22 mouse cellular contexts compared by ENCODE assay signal in the genomic region with DNA sequence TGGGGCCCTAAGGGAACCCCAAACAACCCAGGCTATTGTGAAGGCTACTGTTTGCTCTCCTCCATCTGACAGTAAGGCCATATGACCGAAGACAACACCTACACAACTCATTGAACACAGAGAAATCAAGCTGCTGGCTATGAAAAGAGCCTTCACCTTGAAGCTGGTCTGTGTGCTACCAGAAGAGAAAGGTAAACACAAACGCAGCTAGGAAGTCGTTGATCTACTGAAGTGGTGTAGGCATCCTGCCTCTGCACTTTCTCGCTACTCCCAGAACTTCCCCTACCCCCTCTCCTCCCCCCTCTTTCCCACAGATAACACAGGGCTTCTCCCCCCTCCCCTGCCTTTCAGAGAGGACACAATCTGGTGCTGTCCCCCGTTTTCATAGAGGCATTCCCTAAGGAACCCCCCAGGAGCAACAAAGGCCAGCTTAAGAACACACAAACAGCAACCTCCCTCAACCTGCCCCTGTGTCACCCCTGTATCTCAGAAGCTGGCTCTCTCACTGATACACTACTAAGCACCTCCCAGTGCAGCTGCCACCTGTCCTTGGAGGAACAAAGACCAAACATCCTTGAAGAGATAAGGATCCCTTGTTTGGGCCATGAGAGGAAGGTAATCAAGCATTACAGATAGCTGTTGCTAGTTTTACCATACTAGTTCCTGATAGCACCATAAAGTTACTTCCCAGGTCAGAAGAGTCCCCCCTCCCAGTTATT.
A peak's percentile ranks its signal among the peaks of the same experiment; 100 is the strongest.
DNase-seq lines count a peak whose midpoint lies in the region; ATAC-seq lines count a peak whose summit lies in the region.
"Had no signal": no experiment of that assay in that cellular context is flagged by ENCODE, and none has a peak within 500 bp of the region (broad histone marks: within the 10 kb centered on the region; RNA-seq: fewer than 3 reads in every experiment).

No protein-coding gene starts in this region.

- WGBS in midbrain, embryonic 12.5 days: 67% methylated on average over 5 of the region's 5 CpGs
- 68% methylated on average over 5 of the region's 5 CpGs for whole genome bisulfite sequencing in midbrain, embryonic 14.5 days
- 57% methylated on average over 5 of the region's 5 CpGs for WGBS in intestine, embryonic 14.5 days
- WGBS in intestine, embryonic 16.5 days: 42% methylated on average over 5 of the region's 5 CpGs
- WGBS in large intestine, adult 2 months: 30% methylated on average over 5 of the region's 5 CpGs
- WGBS in forebrain, embryonic 14.5 days: 72% methylated on average over 5 of the region's 5 CpGs

- H3K9me3 ChIP-seq in midbrain, embryonic 12.5 days: no peaks in the 10 kb centered on the region
- no peaks in the 10 kb centered on the region for H3K9me3 ChIP-seq in midbrain, embryonic 14.5 days (ENCODE audit: control insufficient read depth, low read length)
- H3K9me3 ChIP-seq in intestine, embryonic 14.5 days (ENCODE audit: control insufficient read depth, low read length): no peaks in the 10 kb centered on the region
- H3K9me3 ChIP-seq in intestine, embryonic 16.5 days (ENCODE audit: control insufficient read depth, low read length): no peaks in the 10 kb centered on the region
- no peaks in the 10 kb centered on the region for H3K9me3 ChIP-seq in forebrain, embryonic 14.5 days (replicated peaks; ENCODE audit: control insufficient read depth, low read length)
- H3K9me3 ChIP-seq: embryonic facial prominence, embryonic 10.5 days; embryonic facial prominence, embryonic 12.5 days; forebrain, embryonic 13.5 days had no signal

- no peak overlapping the region for H3K4me2 ChIP-seq in midbrain, embryonic 12.5 days (replicated peaks)
- no peak overlapping the region for H3K4me2 ChIP-seq in midbrain, embryonic 14.5 days (ENCODE audit: low read length)
- no peak overlapping the region for H3K4me2 ChIP-seq in intestine, embryonic 14.5 days (ENCODE audit: low read length)
- H3K4me2 ChIP-seq in intestine, embryonic 16.5 days (ENCODE audit: low read depth, low read length): no peak overlapping the region
- no peak overlapping the region for H3K4me2 ChIP-seq in forebrain, embryonic 14.5 days (ENCODE audit: low read length)
- H3K4me2 ChIP-seq: embryonic facial prominence, embryonic 12.5 days; forebrain, embryonic 13.5 days had no signal

- 0 out of 2 replicates have a peak, but pooled peaks have one; percentile 6 for ATAC-seq in midbrain, embryonic 12.5 days (ENCODE audit: low FRiP score, low read depth)
- ATAC-seq in midbrain, embryonic 14.5 days (ENCODE audit: low FRiP score, low TSS enrichment): no peak
- ATAC-seq in intestine, embryonic 14.5 days (replicated peaks; ENCODE audit: low FRiP score, low TSS enrichment, low read depth): 0 out of 2 replicates have a peak, but pooled peaks have one; percentile 40
- ATAC-seq in intestine, embryonic 16.5 days: peak; percentile 91
- ATAC-seq in forebrain, embryonic 14.5 days: no peak
- ATAC-seq: activated CD4-positive, CD25-positive, alpha-beta regulatory T cell, adult 4 months; forebrain, embryonic 13.5 days; forebrain, embryonic 16.5 days; Patski had no signal

- no peak for DNase-seq in midbrain, embryonic 14.5 days
- no peak for DNase-seq in intestine, embryonic 14.5 days (ENCODE audit: low spot score)
- DNase-seq in large intestine, adult 2 months (ENCODE audit: low read depth, low spot score): peak; percentile 22
- DNase-seq in forebrain, embryonic 14.5 days (ENCODE audit: low spot score): no peak
- no peak for DNase-seq in lung, postnatal 25 days (ENCODE audit: low spot score)
- DNase-seq in natural killer cell, adult 2 months (ENCODE audit: low spot score in 2 of 2): no peak
- DNase-seq: adrenal gland, adult 8-10 months; adrenal gland, postnatal 14 days; adrenal gland, postnatal 36 days; cerebellum, adult 11-12 months; cerebellum, adult 2 months; cerebellum, adult 9-10 months; cerebellum, postnatal 10 days; cerebellum, postnatal 25 days had no signal

- no peak overlapping the region for H3K9ac ChIP-seq in midbrain, embryonic 12.5 days (replicated peaks)
- H3K9ac ChIP-seq in midbrain, embryonic 14.5 days (replicated peaks; ENCODE audit: low read length): no peak overlapping the region
- H3K9ac ChIP-seq in intestine, embryonic 14.5 days (ENCODE audit: low read length): no peak overlapping the region
- H3K9ac ChIP-seq in intestine, embryonic 16.5 days (ENCODE audit: low read depth, low read length): no peak overlapping the region
- H3K9ac ChIP-seq in forebrain, embryonic 14.5 days (ENCODE audit: low read length): no peak overlapping the region
- H3K9ac ChIP-seq: embryonic facial prominence, embryonic 12.5 days; forebrain, embryonic 13.5 days had no signal

- H3K36me3 ChIP-seq in midbrain, embryonic 12.5 days: no peaks in the 10 kb centered on the region
- no peaks in the 10 kb centered on the region for H3K36me3 ChIP-seq in midbrain, embryonic 14.5 days (ENCODE audit: control insufficient read depth, insufficient read depth, low read length)
- no peaks in the 10 kb centered on the region for H3K36me3 ChIP-seq in intestine, embryonic 14.5 days (ENCODE audit: control insufficient read depth, insufficient read depth, low read length)
- no peaks in the 10 kb centered on the region for H3K36me3 ChIP-seq in intestine, embryonic 16.5 days (ENCODE audit: control insufficient read depth, insufficient read depth, low read length)
- no peaks in the 10 kb centered on the region for H3K36me3 ChIP-seq in forebrain, embryonic 14.5 days (ENCODE audit: control insufficient read depth, insufficient read depth, low read length)
- H3K36me3 ChIP-seq: embryonic facial prominence, embryonic 10.5 days; embryonic facial prominence, embryonic 12.5 days had no signal

- H3K27ac ChIP-seq in midbrain, embryonic 12.5 days (replicated peaks): no peak overlapping the region
- no peak overlapping the region for H3K27ac ChIP-seq in midbrain, embryonic 14.5 days (replicated peaks; ENCODE audit: low read depth, low read length)
- no peak overlapping the region for H3K27ac ChIP-seq in intestine, embryonic 14.5 days (ENCODE audit: low read depth)
- no peak overlapping the region for H3K27ac ChIP-seq in intestine, embryonic 16.5 days (ENCODE audit: low read length)
- no peak overlapping the region for H3K27ac ChIP-seq in forebrain, embryonic 14.5 days (ENCODE audit: low read depth, low read length)
- H3K27ac ChIP-seq: embryonic facial prominence, embryonic 10.5 days; embryonic facial prominence, embryonic 12.5 days; forebrain, embryonic 13.5 days had no signal

- no peak overlapping the region for H3K4me3 ChIP-seq in midbrain, embryonic 12.5 days
- H3K4me3 ChIP-seq in midbrain, embryonic 14.5 days (replicated peaks; ENCODE audit: low read depth, low read length): no peak overlapping the region
- no peak overlapping the region for H3K4me3 ChIP-seq in intestine, embryonic 14.5 days (ENCODE audit: low read depth, low read length)
- no peak overlapping the region for H3K4me3 ChIP-seq in intestine, embryonic 16.5 days (ENCODE audit: low read length)
- no peak overlapping the region for H3K4me3 ChIP-seq in forebrain, embryonic 14.5 days (ENCODE audit: low read depth, low read length)
- H3K4me3 ChIP-seq: embryonic facial prominence, embryonic 10.5 days; embryonic facial prominence, embryonic 12.5 days; forebrain, embryonic 13.5 days had no signal

- H3K27me3 ChIP-seq in midbrain, embryonic 12.5 days: no peaks in the 10 kb centered on the region
- no peaks in the 10 kb centered on the region for H3K27me3 ChIP-seq in midbrain, embryonic 14.5 days (ENCODE audit: control insufficient read depth, insufficient read depth, low read length)
- H3K27me3 ChIP-seq in intestine, embryonic 14.5 days (replicated peaks; ENCODE audit: control insufficient read depth, insufficient read depth, low read length): no peaks in the 10 kb centered on the region
- H3K27me3 ChIP-seq in intestine, embryonic 16.5 days (replicated peaks; ENCODE audit: control insufficient read depth, insufficient read depth, low read length): no peaks in the 10 kb centered on the region
- H3K27me3 ChIP-seq in forebrain, embryonic 14.5 days (replicated peaks; ENCODE audit: control insufficient read depth, insufficient read depth, low read length): no peaks in the 10 kb centered on the region
- H3K27me3 ChIP-seq: embryonic facial prominence, embryonic 12.5 days; forebrain, embryonic 13.5 days had no signal

- no peaks in the 10 kb centered on the region for H3K4me1 ChIP-seq in midbrain, embryonic 12.5 days
- no peaks in the 10 kb centered on the region for H3K4me1 ChIP-seq in midbrain, embryonic 14.5 days (ENCODE audit: control insufficient read depth, insufficient read depth, low read length)
- no peaks in the 10 kb centered on the region for H3K4me1 ChIP-seq in intestine, embryonic 14.5 days (replicated peaks; ENCODE audit: control insufficient read depth, insufficient read depth, low read length)
- no peaks in the 10 kb centered on the region for H3K4me1 ChIP-seq in intestine, embryonic 16.5 days (ENCODE audit: control insufficient read depth, insufficient read depth, low read length)
- H3K4me1 ChIP-seq in forebrain, embryonic 14.5 days (ENCODE audit: control insufficient read depth, insufficient read depth, low read length): no peaks in the 10 kb centered on the region
- H3K4me1 ChIP-seq: embryonic facial prominence, embryonic 10.5 days; embryonic facial prominence, embryonic 12.5 days; forebrain, embryonic 13.5 days had no signal

Comparison
In these comparisons a context has a peak if more than half of its experiments do, and no peak if none do; other contexts are left out.
1. ATAC-seq: peak in midbrain, embryonic 12.5 days (single experiment), intestine, embryonic 14.5 days (single experiment) and intestine, embryonic 16.5 days (single experiment); none in midbrain, embryonic 14.5 days (single experiment) and forebrain, embryonic 14.5 days (single experiment).